In genomic region chr6:30723331-30723730, GRCm38 (mm10) we compare ENCODE assay signal across 8 mouse cellular contexts. TPM values are rescaled to one million over a fixed set of nuclear protein-coding genes. Genes with fewer than 3 reads are reported as not detected.
DNase-seq lines count a peak whose midpoint lies in the region; ATAC-seq and TF ChIP-seq lines count a peak whose summit lies in the region.

Gene Mest, plus strand, starts transcription at chr6:30723547.

- no peak within 1 kb of the TSS for H3K27ac ChIP-seq in left cerebral cortex, adult 2 months
- no peak within 1 kb of the TSS for H3K27ac ChIP-seq in embryonic fibroblast, embryonic 13.5 days (ENCODE audit: insufficient read depth, low read length)
- 0 out of 2 replicates have a peak within 1 kb of the TSS, but pooled peaks have one; percentile 1 for H3K27ac ChIP-seq in hindbrain, postnatal 0 days
- peak within 1 kb of the TSS; percentile 84 for H3K27ac ChIP-seq in midbrain, embryonic 10.5 days (replicated peaks)

- H3K9me3 ChIP-seq in hindbrain, postnatal 0 days (ENCODE audit: low read length): no peaks in the 10 kb centered on the region
- H3K9me3 ChIP-seq in midbrain, embryonic 10.5 days (replicated peaks): no peaks in the 10 kb centered on the region

- no peak within 1 kb of the TSS for H3K9ac ChIP-seq in hindbrain, postnatal 0 days (replicated peaks; ENCODE audit: low read length)

- no peak for ATAC-seq in hindbrain, postnatal 0 days

- H3K4me3 ChIP-seq in left cerebral cortex, adult 2 months: no peak within 1 kb of the TSS
- no peak within 1 kb of the TSS for H3K4me3 ChIP-seq in embryonic fibroblast, embryonic 13.5 days (ENCODE audit: insufficient read depth, low read length)
- H3K4me3 ChIP-seq in hindbrain, postnatal 0 days (ENCODE audit: low read length): no peak within 1 kb of the TSS
- H3K4me3 ChIP-seq in midbrain, embryonic 10.5 days: no peak within 1 kb of the TSS

- no peak for DNase-seq in left cerebral cortex, adult 2 months (ENCODE audit: extremely low spot score in 1 of 2, low spot score in 2 of 2)
- no peak for DNase-seq in left cerebral cortex, adult 9 months (ENCODE audit: low spot score in 2 of 2)
- DNase-seq in hindbrain, postnatal 0 days (ENCODE audit: low spot score): no peak
- no peak for DNase-seq in midbrain, embryonic 10.5 days (ENCODE audit: low spot score)
- no peak for DNase-seq in MN1 (ENCODE audit: low spot score)
- DNase-seq in embryo, embryonic 10 days (ENCODE audit: low spot score): no peak
- no peak for DNase-seq in testis, postnatal 14 days (ENCODE audit: low spot score)

- no peaks in the 10 kb centered on the region for H3K27me3 ChIP-seq in hindbrain, postnatal 0 days (ENCODE audit: insufficient read depth, low read length)
- no peaks in the 10 kb centered on the region for H3K27me3 ChIP-seq in midbrain, embryonic 10.5 days (ENCODE audit: low read depth, poor library complexity, severe bottlenecking)

- WGBS in hindbrain, postnatal 0 days: 71% methylated on average over 7 of the region's 7 CpGs
- 60% methylated on average over 7 of the region's 7 CpGs for WGBS in midbrain, embryonic 10.5 days

- H3K4me2 ChIP-seq in hindbrain, postnatal 0 days (ENCODE audit: low read depth, low read length): no peak within 1 kb of the TSS

- intact Hi-C loops in left cerebral cortex, adult 2 months (cut with DNase I): loop anchor here (5.0 kb wide), 1 partner anchor 176 kb away; no protein-coding TSS in a partner anchor

- TF ChIP-seq POLR2A in embryonic fibroblast, embryonic 13.5 days (IDR thresholded peaks at IDR 0.05; ENCODE audit: low read depth, low read length): no peak

- no peaks in the 10 kb centered on the region for H3K4me1 ChIP-seq in embryonic fibroblast, embryonic 13.5 days (ENCODE audit: control insufficient read depth, insufficient read depth, low read length)
- no peaks in the 10 kb centered on the region for H3K4me1 ChIP-seq in hindbrain, postnatal 0 days (ENCODE audit: insufficient read depth, low read length)
- peaks cover 39% of the 10 kb centered on the region for H3K4me1 ChIP-seq in midbrain, embryonic 10.5 days

- no peaks in the 10 kb centered on the region for H3K36me3 ChIP-seq in hindbrain, postnatal 0 days (ENCODE audit: insufficient read depth, low read length)
- H3K36me3 ChIP-seq in midbrain, embryonic 10.5 days: no peaks in the 10 kb centered on the region

- no peak for TF ChIP-seq CTCF in left cerebral cortex, adult 2 months (IDR thresholded peaks at IDR 0.05)
- no peak for TF ChIP-seq CTCF in embryonic fibroblast, embryonic 13.5 days (IDR thresholded peaks at IDR 0.05; ENCODE audit: borderline replicate concordance, insufficient read depth, low read length)
- TF ChIP-seq CTCF in hindbrain, postnatal 0 days (IDR thresholded peaks at IDR 0.05; ENCODE audit: low read depth): no peak

RNA-seq across cellular contexts. Expression of gene Mest, which starts in this region (rescaled TPM):
- total RNA-seq in left cerebral cortex, adult 2 months (2021): 100 to 1,000 TPM in 1 of 2 experiments, 10 to 100 TPM in 1; 90.5 to 129 TPM
- 44.3 and 540 TPM in 2 replicates for polyA plus RNA-seq in embryonic fibroblast, embryonic 13.5 days (2011; ENCODE audit: insufficient read length, low read depth, missing spikeins)
- total RNA-seq in hindbrain, postnatal 0 days (2014; rRNA removed): 237 and 326 TPM in 2 replicates
- 152 and 154 TPM in 2 replicates for polyA plus RNA-seq in hindbrain, postnatal 0 days (2015; fragmentation: Nextera tagmentation; extraction: Ambion mirVana)
- polyA plus RNA-seq in midbrain, embryonic 10.5 days (2016; fragmentation: Nextera tagmentation; extraction: Ambion mirVana): 1,366 and 1,939 TPM in 2 replicates

Comparison
In these comparisons a context has a peak if more than half of its experiments do, and no peak if none do; other contexts are left out.
1. H3K27ac ChIP-seq: peak in hindbrain, postnatal 0 days (single experiment) and midbrain, embryonic 10.5 days (single experiment); none in left cerebral cortex, adult 2 months (single experiment) and embryonic fibroblast, embryonic 13.5 days (single experiment).